Mouse (Mus musculus): ENCODE results near the gene Slc12a1.

DNA sequence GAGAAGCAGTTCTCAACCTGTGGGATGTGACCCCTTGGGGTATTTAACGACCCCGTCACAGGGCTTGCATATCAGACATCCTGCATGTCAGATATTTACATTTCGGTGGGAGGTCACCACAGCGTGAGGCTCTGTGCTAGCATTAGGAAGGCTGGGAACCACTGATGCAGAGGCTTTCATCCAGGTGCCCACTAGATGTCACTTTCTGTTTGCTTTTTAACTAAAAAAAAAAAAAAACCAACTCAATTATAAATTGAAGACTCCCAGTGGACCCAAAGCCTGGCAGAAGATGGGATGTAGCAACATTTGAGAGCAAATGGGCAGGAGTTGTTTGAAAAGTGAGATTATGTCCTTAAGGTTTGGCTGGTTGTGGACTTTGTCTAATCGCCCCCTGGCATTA is 110.8 kb downstream of the Slc12a1 start:
- TF ChIP-seq GATA1 (IDR thresholded peaks at IDR 0.05; ENCODE audit: borderline replicate concordance, low read length) (no peak), FLI1 (IDR thresholded peaks at IDR 0.05; ENCODE audit: low read length) (no peak)

All from megakaryocyte, embryonic 14.5 days (primary cell).